Mouse (Mus musculus): ENCODE data around the gene Rabggta.

Rabggta gene

DNA sequence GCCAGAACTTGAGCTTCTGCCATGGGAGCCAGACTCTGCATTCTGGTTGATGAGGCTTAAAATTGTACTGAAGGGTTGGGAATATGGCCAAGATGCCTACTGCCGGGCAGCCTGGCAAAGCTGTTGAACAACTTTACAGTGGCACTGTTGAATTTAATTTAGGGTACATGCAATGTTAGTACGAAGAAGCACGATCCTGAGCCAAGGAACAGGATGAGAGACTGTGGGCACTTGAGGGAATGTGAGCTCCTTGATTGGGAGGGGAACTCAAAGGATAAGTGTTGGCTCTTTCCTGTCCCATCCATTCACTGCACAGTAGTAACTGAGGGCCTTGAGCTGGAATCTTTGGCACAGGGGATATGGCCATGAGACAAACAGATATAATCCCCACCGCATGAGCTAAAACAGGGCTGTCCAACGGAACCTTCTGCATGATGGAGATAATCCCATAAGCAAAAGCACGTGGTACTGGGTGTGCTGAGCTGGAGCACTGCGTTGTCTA is 8.5 kb upstream of the Rabggta start:
- DNase-seq (ENCODE audit: low spot score) = no peak

- DNase-seq (ENCODE audit: low spot score) = no peak
Measured at GRCm38 (mm10) chr14:55730116-55730515, 8.1 kb upstream of the Rabggta start.

DNA sequence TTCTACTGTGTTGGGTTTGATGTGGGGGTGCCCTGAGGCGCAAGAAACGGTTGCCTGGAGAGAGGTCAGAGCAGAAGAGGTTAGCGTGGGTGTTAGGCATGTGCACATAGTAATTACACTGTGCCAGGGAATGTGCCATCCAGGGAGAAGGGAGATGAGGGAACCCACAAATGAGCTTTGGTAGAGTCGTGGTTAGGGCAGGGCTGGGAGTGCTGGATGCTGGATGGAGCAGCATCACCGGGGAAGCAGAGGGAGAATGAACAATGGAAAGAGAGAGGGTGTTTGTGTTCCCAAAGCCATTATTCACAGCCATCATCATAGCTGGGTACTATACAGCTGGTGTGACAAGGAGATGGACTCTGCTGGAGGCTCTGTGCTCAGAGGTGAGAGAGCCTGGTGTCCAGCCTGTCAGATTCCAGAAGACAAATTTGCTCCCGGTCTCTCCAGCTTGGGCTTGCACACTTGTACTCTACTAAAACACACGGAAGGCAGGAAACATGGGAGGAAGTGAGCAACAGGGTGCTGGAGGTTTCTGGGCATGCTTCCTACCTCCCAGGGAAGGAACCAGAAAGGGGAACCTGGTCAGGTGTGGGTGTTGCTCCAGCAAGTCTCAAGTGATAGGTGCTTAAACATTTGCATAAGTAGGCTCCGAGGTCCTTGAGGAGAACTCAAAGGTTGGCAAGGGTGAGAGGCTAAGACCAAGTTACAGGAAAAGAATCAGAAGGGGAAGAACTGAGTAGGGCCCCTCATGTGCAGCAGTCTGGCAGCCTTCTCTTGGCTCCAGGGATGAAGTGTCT is 6.0 kb upstream of the Rabggta start:
- DNase-seq (ENCODE audit: low spot score) = no peak

GRCm38 (mm10) chr14:55726261-55726660 is 4.2 kb upstream of the Rabggta start:
- no peak for DNase-seq (ENCODE audit: low spot score)

DNA sequence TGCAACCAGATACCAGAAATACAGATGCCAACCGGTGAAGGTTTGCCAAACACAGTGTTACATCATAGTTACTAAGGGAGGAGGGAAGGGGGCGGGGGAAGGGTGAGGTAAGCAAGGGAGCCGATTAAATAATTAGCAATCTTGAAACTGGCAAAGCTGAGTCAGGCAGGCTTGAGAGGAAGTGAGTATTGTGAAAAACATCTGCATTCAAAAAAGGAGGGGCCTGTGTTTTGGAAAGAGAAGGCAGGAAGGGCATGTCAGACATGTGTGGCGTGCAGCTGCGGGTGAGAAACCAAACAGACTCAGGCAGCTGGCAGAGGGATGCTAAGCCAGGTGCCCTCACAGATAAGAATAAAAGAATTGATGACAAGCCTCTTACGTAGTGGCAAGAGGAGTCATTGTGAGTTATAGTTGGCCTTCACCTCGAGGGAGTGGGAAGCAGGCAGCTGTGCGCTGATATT is 2.4 kb upstream of the Rabggta start:
- peak; percentile 90 for DNase-seq (ENCODE audit: low spot score)

- DNase-seq (ENCODE audit: low spot score) = no peak
Measured at GRCm38 (mm10) chr14:55723433-55723832, 1.4 kb upstream of the Rabggta start.

DNA sequence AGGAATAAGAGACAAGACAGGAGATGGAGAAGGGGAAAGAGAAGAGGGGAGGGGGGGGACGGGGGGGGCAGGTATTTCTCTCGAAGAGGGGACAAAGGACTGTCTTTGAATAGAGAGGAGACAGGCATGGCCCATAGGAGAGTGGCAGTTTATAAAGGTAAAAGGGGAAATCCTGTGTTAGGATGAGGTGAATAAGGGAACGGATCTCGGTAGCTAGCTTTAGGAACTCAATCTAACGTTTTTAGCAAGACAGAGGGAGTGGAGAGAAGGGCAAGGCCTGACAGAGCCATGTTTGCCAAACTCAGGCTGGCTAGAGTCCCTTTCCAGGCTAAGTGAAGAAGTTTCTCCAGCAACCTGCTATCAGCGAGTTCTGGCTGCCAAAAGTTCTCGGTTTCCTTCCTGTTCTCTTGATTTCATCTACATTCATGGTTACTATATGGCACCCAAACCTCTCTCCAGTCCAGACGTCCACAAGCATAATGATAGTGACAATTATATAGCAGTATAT is 429 bp upstream of the Rabggta start:
- DNase-seq (ENCODE audit: low spot score) = no peak

- DNase-seq (ENCODE audit: low spot score) = no peak
Measured at GRCm38 (mm10) chr14:55721076-55721475, 987 bp downstream of the Rabggta start.

- DNase-seq (ENCODE audit: low spot score) = no peak
Measured at GRCm38 (mm10) chr14:55720666-55721065, 1.4 kb downstream of the Rabggta start.

DNA sequence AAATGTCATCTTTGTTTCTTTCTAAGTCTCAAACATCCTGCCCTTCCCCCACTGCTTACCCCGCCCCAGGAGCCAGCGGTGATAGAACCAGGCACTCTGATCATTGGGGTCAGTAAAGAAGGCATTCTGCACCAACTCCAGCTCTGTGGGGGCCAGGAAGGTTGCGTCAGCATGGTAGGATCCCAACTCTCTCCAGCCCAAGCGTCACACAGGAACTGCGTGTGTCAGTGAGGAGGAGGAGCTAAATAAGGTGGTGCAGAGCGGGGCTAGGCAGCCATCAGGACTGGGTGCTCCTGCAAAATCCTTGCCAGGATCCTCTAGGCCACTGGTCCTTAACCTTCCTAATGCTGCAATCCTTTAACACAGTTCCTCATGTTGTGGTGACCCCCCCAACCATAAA is 2.3 kb downstream of the Rabggta start:
- no peak for DNase-seq (ENCODE audit: low spot score)

DNA sequence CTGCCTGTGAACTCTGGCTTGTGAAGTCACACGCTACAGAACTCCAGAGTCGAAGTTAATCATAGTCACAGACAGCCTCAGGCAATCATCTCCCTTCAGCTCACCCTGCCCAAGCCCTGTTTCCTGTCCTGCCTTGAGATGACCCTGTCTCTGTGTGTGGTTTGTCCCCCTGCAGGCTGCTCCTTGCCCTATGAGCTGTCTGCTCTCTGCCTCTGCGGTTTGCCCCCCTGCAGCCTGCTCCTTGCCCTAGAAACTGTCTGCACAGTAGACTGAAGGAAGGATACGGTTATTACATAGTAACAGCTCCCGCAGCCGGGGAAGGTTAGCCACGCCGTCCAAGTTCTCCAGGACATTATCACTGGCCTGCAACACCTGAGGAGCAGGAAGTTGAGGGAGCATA is 5.2 kb downstream of the Rabggta start:
- no peak for DNase-seq (ENCODE audit: low spot score)

DNA sequence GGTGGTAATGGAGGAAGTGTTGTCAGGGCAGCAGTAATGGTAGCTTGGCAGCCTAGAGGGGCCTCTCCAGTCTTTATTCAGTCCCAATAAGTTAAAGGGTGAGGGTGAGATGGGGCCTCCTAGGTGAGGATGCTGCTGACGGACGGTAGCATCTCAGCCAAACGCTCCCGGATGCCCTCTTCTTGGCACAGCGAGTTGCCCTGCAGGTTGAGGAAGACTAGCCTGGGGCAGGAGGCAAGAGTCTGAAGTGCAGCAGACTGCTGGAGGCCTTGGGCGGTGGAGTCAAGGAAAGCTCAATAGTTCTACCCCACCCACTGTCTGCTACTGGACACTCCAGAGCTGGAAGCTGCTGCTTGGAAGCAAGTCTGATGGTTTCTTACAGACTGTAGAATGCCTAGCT is 5.8 kb downstream of the Rabggta start:
- no peak for DNase-seq (ENCODE audit: low spot score)

- no peak for DNase-seq (ENCODE audit: low spot score)
Measured at GRCm38 (mm10) chr14:55714893-55715292, 7.2 kb downstream of the Rabggta start.

GRCm38 (mm10) chr14:55713729-55714122 is 8.3 kb downstream of the Rabggta start, which contains the start of gene Tgm1:
TSS of gene Tgm1 (minus strand) at chr14:55713926.
- no peak for DNase-seq (ENCODE audit: low spot score)

GRCm38 (mm10) chr14:55713007-55713728 is 8.9 kb downstream of the Rabggta start:
- DNase-seq (ENCODE audit: low spot score) = no peak

- DNase-seq (ENCODE audit: low spot score) = no peak
Measured at GRCm38 (mm10) chr14:55711786-55712185, 10.3 kb downstream of the Rabggta start.

- no peak for DNase-seq (ENCODE audit: low spot score)
Measured at GRCm38 (mm10) chr14:55709509-55709908, 12.6 kb downstream of the Rabggta start.

DNA sequence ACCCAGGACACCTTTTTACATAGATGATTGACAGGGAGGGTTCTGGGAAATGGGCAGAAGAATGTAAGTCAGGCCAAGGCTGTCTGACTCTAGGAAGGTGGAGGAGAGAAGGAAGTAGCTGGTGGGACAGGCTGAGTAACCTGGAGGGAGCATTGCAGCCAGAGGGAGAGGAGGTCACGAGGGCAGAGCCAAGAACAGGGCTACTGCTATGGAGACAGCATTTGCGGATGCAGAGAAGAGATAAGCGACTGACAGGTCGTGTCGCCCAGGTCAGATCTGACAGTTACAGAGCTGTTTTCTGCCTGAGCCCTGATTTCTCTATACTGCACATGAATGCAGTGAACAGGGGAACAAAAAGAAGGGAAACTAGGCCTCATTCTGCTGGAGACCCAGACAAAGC is 14.7 kb downstream of the Rabggta start:
- no peak for DNase-seq (ENCODE audit: low spot score)

GRCm38 (mm10) chr14:55706051-55706600 is 15.9 kb downstream of the Rabggta start:
- DNase-seq (ENCODE audit: low spot score) = no peak

DNA sequence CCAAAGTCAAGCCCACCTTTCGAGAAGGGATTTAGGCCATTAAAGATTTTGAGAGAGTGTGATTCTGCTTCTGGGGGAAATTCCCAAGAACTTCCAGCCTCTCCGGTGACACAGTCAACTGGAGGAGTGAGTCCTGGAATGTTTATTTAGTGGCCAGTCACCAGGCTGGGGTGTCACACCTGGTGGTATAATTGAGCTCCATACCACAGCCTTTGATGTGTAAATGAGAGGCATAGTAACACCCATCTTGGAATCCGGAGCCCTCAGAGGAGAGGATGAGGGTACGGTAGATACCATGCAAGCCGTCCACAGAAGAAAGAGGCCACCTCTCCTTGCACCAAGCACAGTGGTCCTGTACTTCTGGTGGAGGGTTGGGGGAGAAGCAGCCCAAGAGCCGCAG is 19.3 kb downstream of the Rabggta start:
- no peak for DNase-seq (ENCODE audit: low spot score)

DNA sequence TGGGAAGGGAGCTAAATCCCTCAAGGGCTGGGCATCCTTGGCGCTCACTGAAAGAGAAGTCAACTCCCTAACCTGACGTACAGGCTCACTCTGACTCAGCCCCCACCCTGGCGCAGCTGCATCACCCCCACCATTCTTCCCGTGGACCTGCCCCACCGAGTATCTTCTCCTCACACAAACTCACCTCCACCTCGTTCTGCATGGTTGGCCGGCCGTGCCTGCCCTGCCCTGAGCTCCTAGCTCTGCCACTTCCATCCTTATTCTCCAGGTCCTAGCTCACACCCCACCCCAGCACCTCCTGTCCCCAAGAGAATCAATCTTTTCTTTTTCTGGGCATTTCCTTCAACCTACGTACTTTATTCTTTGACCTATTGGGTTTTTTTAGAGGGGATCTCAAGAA is 20.9 kb downstream of the Rabggta start:
- DNase-seq (ENCODE audit: low spot score) = no peak

- no peak for DNase-seq (ENCODE audit: low spot score)
Measured at GRCm38 (mm10) chr14:55697226-55697625, 24.8 kb downstream of the Rabggta start.

- DNase-seq (ENCODE audit: low spot score) = no peak
Measured at GRCm38 (mm10) chr14:55689433-55689832, 32.6 kb downstream of the Rabggta start.
